Mouse (Mus musculus): ENCODE results near the gene Spata21.

Gene Spata21

DNA sequence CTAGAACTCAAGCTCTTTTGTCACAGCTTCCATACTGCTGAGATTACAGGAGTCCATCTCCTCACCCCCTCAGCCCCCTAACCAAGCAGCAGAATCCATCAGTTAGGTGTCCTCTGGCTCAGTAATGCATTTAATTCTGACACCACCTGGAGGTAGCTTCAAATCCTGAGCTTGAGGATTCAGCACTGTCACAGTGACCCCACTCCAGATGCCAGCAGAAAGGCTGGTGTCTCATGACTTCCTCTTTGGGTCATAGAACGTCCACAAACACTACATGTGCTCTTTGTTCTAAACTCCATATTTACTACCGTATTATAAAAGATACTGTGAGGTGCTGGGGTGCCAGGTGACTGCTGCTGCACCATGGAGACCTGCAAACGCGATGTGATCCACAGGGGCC lies 69.4 kb downstream of the Spata21 start:
- no peak for DNase-seq (ENCODE audit: low read depth, low spot score)

DNA sequence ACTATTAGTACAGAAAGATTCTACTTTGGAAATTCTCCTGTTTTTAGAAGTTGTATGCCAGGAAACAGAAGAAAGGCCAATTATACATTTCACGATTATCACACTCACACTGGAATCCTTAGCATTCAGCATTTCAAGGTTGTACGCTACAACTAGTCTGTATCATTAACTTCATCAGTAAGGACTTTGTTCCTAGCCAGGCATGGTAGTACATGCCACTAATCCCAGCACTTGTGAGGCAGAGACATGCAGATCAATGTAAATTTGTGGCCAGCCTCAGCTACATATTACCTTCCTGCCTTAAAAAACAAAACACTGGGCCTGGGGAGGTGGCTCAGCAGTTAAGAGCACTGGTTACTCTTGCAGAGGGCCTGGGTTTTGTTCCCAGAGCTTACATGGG lies 70.5 kb downstream of the Spata21 start:
- no peak for DNase-seq (ENCODE audit: low read depth, low spot score)

DNA sequence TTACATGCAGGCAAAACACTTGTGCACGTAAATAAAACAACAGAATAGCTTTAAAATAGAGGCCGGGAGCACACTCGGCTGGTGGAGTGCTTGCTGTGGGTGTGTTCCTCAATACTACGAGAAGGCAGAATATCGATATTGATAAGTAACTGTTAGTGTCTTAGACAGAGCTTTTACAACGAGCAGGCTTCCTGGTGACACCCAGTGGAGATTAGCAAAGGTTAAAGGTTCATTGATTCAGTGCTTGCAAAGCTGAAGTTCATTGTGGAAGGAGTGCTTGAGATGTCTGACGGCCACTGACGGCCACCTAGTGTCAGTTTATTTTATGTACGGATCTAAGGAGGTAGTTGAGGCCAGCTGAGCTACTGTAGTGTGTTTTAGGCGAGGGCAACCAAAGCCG lies 71.0 kb downstream of the Spata21 start:
- DNase-seq (ENCODE audit: low read depth, low spot score): no peak

DNA sequence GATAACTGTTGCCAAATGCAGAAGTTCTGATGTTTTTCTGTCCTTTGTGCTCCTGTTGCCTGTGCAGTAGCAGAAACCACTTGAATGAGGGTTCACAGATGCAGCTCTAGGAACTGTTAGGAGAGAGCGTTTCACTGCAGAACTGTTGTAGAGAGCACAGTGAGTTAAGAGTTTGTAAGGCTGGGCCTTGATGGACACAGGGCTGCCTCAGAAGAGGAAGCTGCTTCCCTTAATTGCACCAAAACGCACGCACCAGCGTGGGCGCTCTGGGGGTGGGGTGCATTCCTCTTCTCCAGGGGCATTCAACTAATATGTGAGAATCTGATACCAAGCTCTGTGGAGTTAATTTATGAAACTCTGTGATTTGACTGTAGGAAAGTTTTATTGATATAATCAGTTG lies 71.5 kb downstream of the Spata21 start:
- no peak for DNase-seq (ENCODE audit: low read depth, low spot score)

DNA sequence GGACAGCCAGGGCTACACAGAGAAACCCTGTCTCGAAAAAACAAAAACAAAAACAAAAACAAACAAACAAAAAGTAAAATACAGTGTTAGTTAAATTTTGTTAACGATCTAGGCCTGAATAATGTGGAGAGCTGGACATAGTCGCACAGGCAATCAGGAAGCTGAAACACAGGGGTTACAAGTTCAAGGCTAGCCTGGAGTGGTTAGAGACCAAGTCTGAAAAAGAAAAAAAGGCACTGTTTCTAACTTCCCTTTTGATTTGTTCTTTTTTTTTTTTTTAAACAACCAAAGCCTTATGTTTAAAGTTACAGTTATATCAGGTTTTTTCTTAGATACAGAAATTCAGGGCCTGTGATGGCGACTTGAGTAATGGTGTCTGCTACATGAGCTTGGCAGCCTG lies 72.1 kb downstream of the Spata21 start:
- DNase-seq (ENCODE audit: low read depth, low spot score): no peak

DNA sequence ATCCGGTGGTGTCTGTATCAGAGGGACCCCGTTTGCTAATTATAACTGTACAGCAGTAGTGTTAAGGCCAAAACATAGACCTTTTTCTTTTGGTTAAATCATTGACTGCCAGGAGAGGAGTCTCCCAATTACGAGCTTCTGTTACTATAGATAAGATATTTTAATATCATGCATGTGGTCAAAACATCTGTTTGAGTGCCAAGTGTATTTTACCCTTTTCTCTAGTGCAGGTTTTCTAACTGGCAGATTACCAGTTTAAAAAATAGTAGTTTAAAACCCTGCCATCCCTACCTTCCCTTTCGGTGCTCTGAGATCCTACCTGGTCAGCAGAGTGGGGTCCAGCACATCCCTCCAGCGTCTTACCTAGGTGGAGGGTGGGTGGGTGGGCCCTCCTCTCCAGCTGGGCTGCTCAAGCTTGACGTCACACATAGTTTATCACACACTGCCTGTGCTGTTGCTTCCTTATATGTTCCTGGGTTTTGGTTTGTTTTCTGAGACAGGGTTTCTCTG lies 73.6 kb downstream of the Spata21 start:
- DNase-seq (ENCODE audit: low read depth, low spot score): no peak

All from R1 (cell line).